Comparison of ENCODE assay signal across 24 mouse cellular contexts in the genomic region with DNA sequence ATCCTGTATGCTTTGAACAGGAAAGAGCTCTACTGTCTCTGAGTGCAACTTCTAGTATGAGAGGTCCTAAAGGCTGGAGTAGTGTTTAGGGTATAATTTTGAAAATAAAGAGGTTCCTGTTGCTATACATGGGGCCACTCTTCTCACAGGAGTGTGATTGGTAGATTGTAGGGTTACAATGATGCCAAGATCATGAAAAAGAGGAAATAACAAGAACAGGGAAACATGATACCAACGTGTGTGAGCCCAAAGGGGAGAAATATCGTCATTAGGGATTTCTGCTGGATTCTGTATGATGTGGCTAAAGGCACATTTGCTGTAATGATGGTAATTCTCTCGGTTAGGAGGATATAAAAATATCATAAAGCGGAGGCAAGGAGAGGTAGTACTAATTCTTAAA. TPM values are rescaled to one million over a fixed set of nuclear protein-coding genes. Genes with fewer than 3 reads are reported as not detected.
DNase-seq lines count a peak whose midpoint lies in the region; ATAC-seq lines count a peak whose summit lies in the region.
"Had no signal": no experiment of that assay in that cellular context is flagged by ENCODE, and none has a peak within 500 bp of the region (broad histone marks: within the 10 kb centered on the region; RNA-seq: fewer than 3 reads in every experiment).

No protein-coding gene starts in this region.

- H3K36me3 ChIP-seq in erythroblast, embryonic 14.5 days (ENCODE audit: control insufficient read depth), result peaks cover 99% of the 10 kb centered on the region
- H3K36me3 ChIP-seq in liver, embryonic 13.5 days, result peaks cover 96% of the 10 kb centered on the region
- peaks cover 43% of the 10 kb centered on the region for H3K36me3 ChIP-seq in liver, embryonic 11.5 days (ENCODE audit: control insufficient read depth, insufficient read depth, low read length)
- peaks cover 60% of the 10 kb centered on the region for H3K36me3 ChIP-seq in liver, embryonic 16.5 days (ENCODE audit: control insufficient read depth, insufficient read depth)
- H3K36me3 ChIP-seq: forebrain, embryonic 15.5 days had no signal

- WGBS in liver, embryonic 13.5 days (ENCODE audit: insufficient replicate concordance), result 80% methylated on average over 4 of the region's 4 CpGs
- WGBS in liver, embryonic 11.5 days, result 83% methylated on average over 4 of the region's 4 CpGs
- whole genome bisulfite sequencing in liver, embryonic 16.5 days (ENCODE audit: insufficient replicate concordance), result 79% methylated on average over 4 of the region's 4 CpGs

- peaks cover 73% of the 10 kb centered on the region for H3K4me1 ChIP-seq in erythroblast, embryonic 14.5 days (ENCODE audit: control insufficient read depth)
- H3K4me1 ChIP-seq in liver, embryonic 13.5 days (replicated peaks), result peaks cover 68% of the 10 kb centered on the region
- H3K4me1 ChIP-seq in liver, embryonic 11.5 days (replicated peaks; ENCODE audit: control insufficient read depth, insufficient read depth, low read length), result peaks cover 17% of the 10 kb centered on the region
- peaks cover 20% of the 10 kb centered on the region for H3K4me1 ChIP-seq in liver, embryonic 16.5 days (ENCODE audit: control insufficient read depth, low read depth, low read length)
- H3K4me1 ChIP-seq: forebrain, embryonic 12.5 days; forebrain, embryonic 15.5 days; heart, embryonic 12.5 days; heart, embryonic 15.5 days; hindbrain, embryonic 10.5 days; hindbrain, embryonic 13.5 days had no signal

- DNase-seq in liver, embryonic 13.5 days, result no peak
- DNase-seq in liver, embryonic 11.5 days (ENCODE audit: low spot score), result no peak
- no peak for DNase-seq in adrenal gland, postnatal 10 days
- no peak for DNase-seq in right cerebral cortex, postnatal 4 days
- DNase-seq: adrenal gland, adult 2 months; adrenal gland, postnatal 25 days; cerebellum, adult 11-12 months; cerebellum, adult 8-10 months; cerebellum, postnatal 14 days; gastrocnemius, postnatal 25 days; heart, adult 18-20 months; heart, postnatal 10 days; heart, postnatal 36 days had no signal

- peak overlapping the region; percentile 91 for H3K27ac ChIP-seq in liver, embryonic 13.5 days
- no peak overlapping the region for H3K27ac ChIP-seq in liver, embryonic 11.5 days (ENCODE audit: low read depth, low read length)
- H3K27ac ChIP-seq in liver, embryonic 16.5 days (ENCODE audit: low read length), result peak overlapping the region; percentile 4; the same call in 1 of the 2 replicates
- H3K27ac ChIP-seq: forebrain, embryonic 12.5 days; forebrain, embryonic 15.5 days; heart, embryonic 15.5 days; hindbrain, embryonic 10.5 days; hindbrain, embryonic 13.5 days; hindbrain, postnatal 0 days had no signal

- ATAC-seq in erythroblast, adult 5-6 weeks (replicated peaks; ENCODE audit: low FRiP score, poor library complexity, severe bottlenecking), result no peak
- ATAC-seq in liver, embryonic 13.5 days (ENCODE audit: low read depth), result no peak
- no peak for ATAC-seq in liver, embryonic 11.5 days (replicated peaks; ENCODE audit: low FRiP score)
- ATAC-seq in liver, embryonic 16.5 days (ENCODE audit: low read depth), result no peak
- ATAC-seq: forebrain, embryonic 15.5 days; hindbrain, postnatal 0 days had no signal

- H3K27me3 ChIP-seq in erythroblast, embryonic 14.5 days (ENCODE audit: control insufficient read depth), result no peaks in the 10 kb centered on the region
- H3K27me3 ChIP-seq in liver, embryonic 13.5 days, result no peaks in the 10 kb centered on the region
- H3K27me3 ChIP-seq in liver, embryonic 11.5 days (replicated peaks; ENCODE audit: control insufficient read depth, insufficient read depth, low read length), result no peaks in the 10 kb centered on the region
- H3K27me3 ChIP-seq in liver, embryonic 16.5 days (ENCODE audit: control insufficient read depth, insufficient read depth, low read depth, low read length), result no peaks in the 10 kb centered on the region
- H3K27me3 ChIP-seq: forebrain, embryonic 12.5 days; forebrain, embryonic 15.5 days; heart, embryonic 12.5 days; heart, embryonic 15.5 days; hindbrain, embryonic 13.5 days had no signal

- peak overlapping the region; percentile 65 for H3K4me2 ChIP-seq in liver, embryonic 13.5 days
- no peak overlapping the region for H3K4me2 ChIP-seq in liver, embryonic 11.5 days
- peak overlapping the region; percentile 64 for H3K4me2 ChIP-seq in liver, embryonic 16.5 days (ENCODE audit: low read depth, low read length)
- H3K4me2 ChIP-seq: forebrain, embryonic 12.5 days; forebrain, embryonic 15.5 days; heart, embryonic 12.5 days; heart, embryonic 15.5 days; hindbrain, embryonic 13.5 days had no signal

- peaks cover 3% of the 10 kb centered on the region for H3K9me3 ChIP-seq in erythroblast, embryonic 14.5 days (ENCODE audit: control insufficient read depth, low read length)
- H3K9me3 ChIP-seq in liver, embryonic 13.5 days (replicated peaks), result no peaks in the 10 kb centered on the region
- H3K9me3 ChIP-seq in liver, embryonic 11.5 days (ENCODE audit: control insufficient read depth, low read length), result no peaks in the 10 kb centered on the region
- H3K9me3 ChIP-seq in liver, embryonic 16.5 days (replicated peaks; ENCODE audit: control insufficient read depth, low read length), result no peaks in the 10 kb centered on the region
- H3K9me3 ChIP-seq: forebrain, embryonic 12.5 days; forebrain, embryonic 15.5 days; heart, embryonic 12.5 days; heart, embryonic 15.5 days; hindbrain, embryonic 10.5 days; hindbrain, embryonic 13.5 days had no signal

- peak overlapping the region; percentile 60 for H3K4me3 ChIP-seq in erythroblast, embryonic 14.5 days (replicated peaks)
- 0 out of 2 replicates have a peak overlapping the region, but pooled peaks have one; percentile 17 for H3K4me3 ChIP-seq in liver, embryonic 13.5 days (replicated peaks)
- H3K4me3 ChIP-seq in liver, embryonic 11.5 days (ENCODE audit: low read depth, low read length), result no peak overlapping the region
- H3K4me3 ChIP-seq in liver, embryonic 16.5 days (ENCODE audit: low read depth, low read length), result peak overlapping the region; percentile 26
- H3K4me3 ChIP-seq: forebrain, embryonic 12.5 days; forebrain, embryonic 15.5 days; heart, embryonic 12.5 days; heart, embryonic 15.5 days; hindbrain, embryonic 10.5 days; hindbrain, embryonic 13.5 days had no signal

- H3K9ac ChIP-seq in liver, embryonic 13.5 days, result peak overlapping the region; percentile 8; the same call in 1 of the 2 replicates
- H3K9ac ChIP-seq in liver, embryonic 11.5 days (ENCODE audit: low read depth, low read length), result no peak overlapping the region
- 0 out of 2 replicates have a peak overlapping the region, but pooled peaks have one; percentile 8 for H3K9ac ChIP-seq in liver, embryonic 16.5 days (ENCODE audit: low read depth, low read length)
- H3K9ac ChIP-seq: forebrain, embryonic 12.5 days; forebrain, embryonic 15.5 days; heart, embryonic 12.5 days; heart, embryonic 15.5 days; hindbrain, embryonic 13.5 days had no signal

RNA-seq across cellular contexts. Expression of gene Zdhhc6, which starts 29.8 kb away (rescaled TPM):
- polyA plus RNA-seq in erythroblast, embryonic 14.5 days (2012), result 1.3 and 2.3 TPM in 2 replicates
- total RNA-seq in erythroblast, adult 5-6 weeks (2015; ENCODE audit: low replicate concordance), result 12.7 and 17.5 TPM in 2 replicates
- 10.0 and 11.8 TPM in 2 replicates for total RNA-seq in erythroblast, adult 5-6 weeks (2017; ENCODE audit: low replicate concordance)
- 64.9 and 74.9 TPM in 2 replicates for polyA plus RNA-seq in liver, embryonic 13.5 days (2015; fragmentation: Nextera tagmentation; extraction: Ambion mirVana)
- 120 and 124 TPM in 2 replicates for polyA plus RNA-seq in liver, embryonic 11.5 days (2014; fragmentation: Nextera tagmentation; extraction: Ambion mirVana)
- 46.9 and 48.5 TPM in 2 replicates for polyA plus RNA-seq in liver, embryonic 16.5 days (2015; fragmentation: Nextera tagmentation; extraction: Ambion mirVana)
- total RNA-seq in adrenal gland, postnatal 10 days (2021), result 10 to 100 TPM; 37.9 to 38.8 TPM

RNA-seq across cellular contexts. Expression of gene Vti1a, which starts 30.1 kb away (rescaled TPM):
- polyA plus RNA-seq in erythroblast, embryonic 14.5 days (2012), result 0.90 and 1.0 TPM in 2 replicates
- total RNA-seq in erythroblast, adult 5-6 weeks (2015; ENCODE audit: low replicate concordance), result 10.2 and 16.9 TPM in 2 replicates
- 18.0 and 19.2 TPM in 2 replicates for total RNA-seq in erythroblast, adult 5-6 weeks (2017; ENCODE audit: low replicate concordance)
- polyA plus RNA-seq in liver, embryonic 13.5 days (2015; fragmentation: Nextera tagmentation; extraction: Ambion mirVana), result 16.7 and 18.2 TPM in 2 replicates
- 26.4 and 30.1 TPM in 2 replicates for polyA plus RNA-seq in liver, embryonic 11.5 days (2014; fragmentation: Nextera tagmentation; extraction: Ambion mirVana)
- 12.3 and 12.8 TPM in 2 replicates for polyA plus RNA-seq in liver, embryonic 16.5 days (2015; fragmentation: Nextera tagmentation; extraction: Ambion mirVana)
- total RNA-seq in adrenal gland, postnatal 10 days (2021), result 10 to 100 TPM; 27.6 to 33.0 TPM

RNA-seq across cellular contexts. Expression of gene Acsl5, which starts 34.3 kb away (rescaled TPM):
- 0.92 and 1.3 TPM in 2 replicates for polyA plus RNA-seq in erythroblast, embryonic 14.5 days (2012)
- total RNA-seq in erythroblast, adult 5-6 weeks (2015; ENCODE audit: low replicate concordance), result 39.6 and 74.4 TPM in 2 replicates
- total RNA-seq in erythroblast, adult 5-6 weeks (2017; ENCODE audit: low replicate concordance), result 27.5 and 31.5 TPM in 2 replicates
- 116 and 134 TPM in 2 replicates for polyA plus RNA-seq in liver, embryonic 13.5 days (2015; fragmentation: Nextera tagmentation; extraction: Ambion mirVana)
- polyA plus RNA-seq in liver, embryonic 11.5 days (2014; fragmentation: Nextera tagmentation; extraction: Ambion mirVana), result 125 and 130 TPM in 2 replicates
- 203 and 205 TPM in 2 replicates for polyA plus RNA-seq in liver, embryonic 16.5 days (2015; fragmentation: Nextera tagmentation; extraction: Ambion mirVana)
- 100 to 1,000 TPM in 1 of 2 experiments, 10 to 100 TPM in 1; 89.8 to 143 TPM for total RNA-seq in adrenal gland, postnatal 10 days (2021)

RNA-seq across cellular contexts. Expression of gene Gucy2g, which starts 45.0 kb away (rescaled TPM):
- polyA plus RNA-seq in erythroblast, embryonic 14.5 days (2012), result not detected in 2 replicates
- 0.58 TPM in 1 of 2 replicates, not detected in the other for total RNA-seq in erythroblast, adult 5-6 weeks (2015; ENCODE audit: low replicate concordance)
- not detected in 2 replicates for total RNA-seq in erythroblast, adult 5-6 weeks (2017; ENCODE audit: low replicate concordance)
- polyA plus RNA-seq in liver, embryonic 13.5 days (2015; fragmentation: Nextera tagmentation; extraction: Ambion mirVana), result not detected in 2 replicates
- 0.04 TPM in 1 of 2 replicates, not detected in the other for polyA plus RNA-seq in liver, embryonic 11.5 days (2014; fragmentation: Nextera tagmentation; extraction: Ambion mirVana)
- 0.02 and 0.05 TPM in 2 replicates for polyA plus RNA-seq in liver, embryonic 16.5 days (2015; fragmentation: Nextera tagmentation; extraction: Ambion mirVana)
- total RNA-seq in adrenal gland, postnatal 10 days (2021), result not detected
- total RNA-seq: adrenal gland, adult 2 months; adrenal gland, postnatal 25 days; hindbrain, postnatal 0 days had no signal
- polyA plus RNA-seq: embryonic facial prominence, embryonic 11.5 days; forebrain, embryonic 12.5 days; forebrain, embryonic 15.5 days; heart, embryonic 15.5 days; hindbrain, embryonic 10.5 days had no signal

Comparison
In these comparisons a context has a peak if more than half of its experiments do, and no peak if none do; other contexts are left out.
1. RNA of gene Zdhhc6, which starts 29.8 kb away (polyA plus RNA-seq): 120 to 124 TPM in liver, embryonic 11.5 days, 64.9 to 74.9 TPM in liver, embryonic 13.5 days and 46.9 to 48.5 TPM in liver, embryonic 16.5 days; 1.3 to 2.3 TPM in erythroblast, embryonic 14.5 days; every median in the first group is over 10 times any median in the second.
2. RNA of gene Acsl5, which starts 34.3 kb away (polyA plus RNA-seq): 203 to 205 TPM in liver, embryonic 16.5 days, 125 to 130 TPM in liver, embryonic 11.5 days and 116 to 134 TPM in liver, embryonic 13.5 days; 0.92 to 1.3 TPM in erythroblast, embryonic 14.5 days; every median in the first group is over 10 times any median in the second.